In the genomic region with DNA sequence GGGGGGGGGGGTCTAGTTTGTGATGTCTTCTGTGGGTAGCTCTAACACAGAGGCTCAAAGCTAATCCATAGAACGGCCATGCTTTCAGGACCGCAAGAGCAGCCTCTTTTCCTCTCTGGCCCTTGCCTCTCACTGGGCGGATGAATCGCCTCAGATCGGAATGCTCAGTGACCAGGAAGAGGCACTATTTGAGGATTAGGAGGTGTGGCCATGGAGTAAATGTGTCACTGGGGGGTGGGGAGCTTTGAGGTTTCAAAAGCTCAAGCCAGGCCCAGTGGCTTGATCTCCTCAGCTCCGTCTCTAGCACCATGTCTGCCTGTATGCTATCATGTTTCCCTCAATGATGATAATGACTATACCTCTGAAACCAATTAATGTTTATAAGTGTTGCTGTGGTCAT, we compare ENCODE assay signal across 27 mouse cellular contexts.
"Had no signal": no experiment of that assay in that cellular context is flagged by ENCODE, and none has a peak within 500 bp of the region (broad histone marks: within the 10 kb centered on the region; RNA-seq: fewer than 3 reads in every experiment).

No protein-coding gene starts in this region.

- DNase-seq: gastrocnemius, adult 2 months; gastrocnemius, postnatal 10 days; gastrocnemius, postnatal 25 days; heart, adult 18-20 months; heart, postnatal 10 days; heart, postnatal 4 days; kidney, adult 18-20 months; kidney, adult 8-10 months; kidney, postnatal 10 days; kidney, postnatal 25 days; kidney, postnatal 4 days; layer of hippocampus, adult 9-11 months; liver had no signal

- H3K9me3 ChIP-seq: heart, embryonic 10.5 days; heart, embryonic 12.5 days; hindbrain, embryonic 10.5 days; hindbrain, embryonic 12.5 days; intestine, embryonic 15.5 days; limb, embryonic 10.5 days; limb, embryonic 12.5 days; liver, embryonic 12.5 days had no signal

- H3K27ac ChIP-seq: gastrocnemius, adult 2 months; heart, embryonic 10.5 days; hindbrain, embryonic 10.5 days; hindbrain, embryonic 12.5 days; hindbrain, embryonic 14.5 days; intestine, embryonic 15.5 days; left cerebral cortex, adult 2 months; limb, embryonic 10.5 days; limb, embryonic 12.5 days; liver, embryonic 12.5 days; liver, embryonic 14.5 days had no signal

- H3K27me3 ChIP-seq: heart, embryonic 12.5 days; hindbrain, embryonic 12.5 days; intestine, embryonic 15.5 days; limb, embryonic 12.5 days; liver, embryonic 12.5 days had no signal

- H3K4me3 ChIP-seq: gastrocnemius, adult 2 months; heart, embryonic 10.5 days; heart, embryonic 12.5 days; hindbrain, embryonic 10.5 days; hindbrain, embryonic 12.5 days; intestine, embryonic 15.5 days; left cerebral cortex, adult 2 months; limb, embryonic 10.5 days; limb, embryonic 12.5 days; liver, embryonic 12.5 days had no signal

- H3K4me1 ChIP-seq: limb, embryonic 10.5 days; limb, embryonic 12.5 days had no signal

- ATAC-seq: hindbrain, embryonic 16.5 days; inflammation-experienced regulatory T-cells, adult 6 months; intestine, embryonic 15.5 days; intestine, postnatal 0 days; liver, embryonic 12.5 days had no signal

- H3K4me2 ChIP-seq: heart, embryonic 12.5 days; hindbrain, embryonic 12.5 days; hindbrain, embryonic 14.5 days; intestine, embryonic 15.5 days; limb, embryonic 12.5 days; liver, embryonic 12.5 days had no signal

- H3K9ac ChIP-seq: heart, embryonic 12.5 days; hindbrain, embryonic 12.5 days; hindbrain, embryonic 14.5 days; intestine, embryonic 15.5 days; limb, embryonic 12.5 days; liver, embryonic 12.5 days; liver, embryonic 14.5 days had no signal
